Mouse (Mus musculus): Measurements from ENCODE around the gene Kcna6.

Kcna6 gene

GRCm38 (mm10) chr6:126740211-126741142 is at the start of gene Kcna6:
Gene Kcna6 (minus strand): TSS chr6:126740674.
- no peak for DNase-seq (ENCODE audit: low spot score in 2 of 2)

GRCm38 (mm10) chr6:126788863-126789262 is 48.4 kb upstream of the Kcna6 start:
- no peak for DNase-seq (ENCODE audit: low spot score in 2 of 2)

- DNase-seq (ENCODE audit: low spot score in 2 of 2), result no peak
These were observed 43.7 kb upstream of the Kcna6 start for GRCm38 (mm10) chr6:126784206-126784605.

- no peak for DNase-seq (ENCODE audit: low spot score in 2 of 2)
These were observed 43.2 kb upstream of the Kcna6 start for GRCm38 (mm10) chr6:126783651-126784066.

- no peak for DNase-seq (ENCODE audit: low spot score in 2 of 2)
These were observed 42.6 kb upstream of the Kcna6 start for GRCm38 (mm10) chr6:126783056-126783455.

GRCm38 (mm10) chr6:126777889-126778288 is 37.4 kb upstream of the Kcna6 start:
- no peak for DNase-seq (ENCODE audit: low spot score in 2 of 2)

- DNase-seq (ENCODE audit: low spot score in 2 of 2), result no peak
These were observed 33.4 kb upstream of the Kcna6 start for GRCm38 (mm10) chr6:126773873-126774272.

GRCm38 (mm10) chr6:126772326-126772725 is 31.9 kb upstream of the Kcna6 start:
- DNase-seq (ENCODE audit: low spot score in 2 of 2), result no peak

- DNase-seq (ENCODE audit: low spot score in 2 of 2), result no peak
These were observed 29.8 kb upstream of the Kcna6 start for GRCm38 (mm10) chr6:126770146-126770731.

GRCm38 (mm10) chr6:126768957-126769665 is 28.6 kb upstream of the Kcna6 start:
- no peak for DNase-seq (ENCODE audit: low spot score in 2 of 2)

GRCm38 (mm10) chr6:126767610-126768532 is 27.4 kb upstream of the Kcna6 start:
- no peak for DNase-seq (ENCODE audit: low spot score in 2 of 2)

GRCm38 (mm10) chr6:126766552-126766951 is 26.1 kb upstream of the Kcna6 start:
- no peak for DNase-seq (ENCODE audit: low spot score in 2 of 2)

- no peak for DNase-seq (ENCODE audit: low spot score in 2 of 2)
These were observed 24.2 kb upstream of the Kcna6 start for GRCm38 (mm10) chr6:126764563-126765091.

GRCm38 (mm10) chr6:126761362-126761761 is 20.9 kb upstream of the Kcna6 start:
- no peak for DNase-seq (ENCODE audit: low spot score in 2 of 2)

- no peak for DNase-seq (ENCODE audit: low spot score in 2 of 2)
These were observed 15.4 kb upstream of the Kcna6 start for GRCm38 (mm10) chr6:126755729-126756411.

GRCm38 (mm10) chr6:126752520-126752919 is 12.0 kb upstream of the Kcna6 start:
- DNase-seq (ENCODE audit: low spot score in 2 of 2), result no peak

- no peak for DNase-seq (ENCODE audit: low spot score in 2 of 2)
These were observed 5.4 kb upstream of the Kcna6 start for GRCm38 (mm10) chr6:126745888-126746287.

- no peak for DNase-seq (ENCODE audit: low spot score in 2 of 2)
These were observed 2.1 kb upstream of the Kcna6 start for GRCm38 (mm10) chr6:126742610-126743009.

GRCm38 (mm10) chr6:126739326-126740210 is 906 bp downstream of the Kcna6 start:
- DNase-seq (ENCODE audit: low spot score in 2 of 2), result no peak

Measured in natural killer cell, adult 2 months (primary cell).